Mouse (Mus musculus) lung, postnatal 10 days (tissue): ENCODE measurements around the gene Usp32.

ENCODE experiments used
- DNase-seq: peaks from one replicate; pipeline ENCODE4 v3.0.0; 2021

Gene Usp32

DNA sequence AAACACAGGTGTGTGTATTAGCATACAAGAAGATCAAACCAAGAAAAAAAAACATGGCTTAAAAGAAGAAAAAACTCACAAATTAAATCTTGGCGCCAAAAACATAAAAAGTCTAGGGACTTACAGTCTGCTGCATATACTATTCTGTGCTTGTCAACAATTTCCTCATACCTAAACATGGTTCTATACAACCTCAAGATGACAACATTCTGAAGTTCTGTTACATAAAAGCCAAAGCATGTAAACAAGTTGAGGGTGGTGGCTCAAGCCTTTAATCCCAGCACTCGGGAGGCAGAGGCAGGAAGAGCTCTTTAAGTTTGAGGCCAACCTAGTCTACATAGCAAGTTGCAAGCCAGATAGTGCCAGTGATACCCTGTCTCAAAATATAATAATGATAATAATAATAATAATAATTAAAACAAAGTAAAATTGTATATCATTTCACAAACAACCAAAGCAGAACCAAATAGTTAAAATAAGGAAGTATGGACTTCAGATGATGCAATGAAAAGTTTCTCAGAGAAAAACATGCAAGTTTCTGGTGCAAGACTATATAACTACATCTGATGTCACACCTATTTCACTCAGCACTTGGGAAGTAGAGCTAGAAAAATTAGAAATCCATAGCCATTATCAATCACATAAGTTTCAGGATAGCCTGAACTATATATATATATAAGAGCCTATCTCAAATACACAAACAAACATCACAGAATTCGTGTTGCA is 16.5 kb downstream of the Usp32 start:
- no peak for DNase-seq

DNA sequence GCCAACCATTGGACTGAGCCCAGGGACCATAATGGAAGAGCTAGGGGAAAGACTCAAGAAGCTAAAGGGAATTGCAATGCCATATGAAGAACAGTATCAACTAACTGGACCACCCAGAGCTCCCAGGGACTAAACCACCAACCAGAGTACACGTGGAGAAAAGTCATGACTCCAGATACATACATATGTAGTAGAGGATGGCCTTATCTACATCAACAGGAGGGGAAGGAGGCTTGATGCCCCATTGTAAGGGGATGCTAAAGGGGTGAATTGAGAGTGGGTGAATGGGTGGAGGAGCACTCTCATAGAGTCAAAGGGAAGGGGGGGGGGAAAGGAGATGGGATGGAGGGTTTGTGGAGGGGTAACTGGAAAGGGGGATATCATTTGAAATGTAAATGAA is 17.9 kb downstream of the Usp32 start:
- no peak for DNase-seq

DNA sequence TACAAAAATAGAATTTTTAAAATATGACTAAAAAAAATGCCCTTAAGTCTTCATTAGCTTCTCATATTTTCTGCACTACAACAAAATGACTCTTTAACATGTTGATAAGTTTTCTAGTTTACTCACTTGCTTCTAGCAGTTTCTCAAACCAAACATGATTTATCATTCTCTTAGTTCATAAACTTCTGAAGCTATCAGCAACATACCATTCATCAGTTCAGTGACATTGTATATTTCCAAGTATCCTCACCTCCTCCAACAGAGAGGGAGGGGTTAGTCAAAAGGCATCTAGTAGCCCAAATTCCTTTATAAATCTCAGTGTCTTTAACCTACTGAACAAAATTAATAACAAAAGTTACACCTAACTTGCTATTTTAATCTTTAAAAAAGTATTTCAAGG is 22.8 kb downstream of the Usp32 start:
- DNase-seq: no peak

DNA sequence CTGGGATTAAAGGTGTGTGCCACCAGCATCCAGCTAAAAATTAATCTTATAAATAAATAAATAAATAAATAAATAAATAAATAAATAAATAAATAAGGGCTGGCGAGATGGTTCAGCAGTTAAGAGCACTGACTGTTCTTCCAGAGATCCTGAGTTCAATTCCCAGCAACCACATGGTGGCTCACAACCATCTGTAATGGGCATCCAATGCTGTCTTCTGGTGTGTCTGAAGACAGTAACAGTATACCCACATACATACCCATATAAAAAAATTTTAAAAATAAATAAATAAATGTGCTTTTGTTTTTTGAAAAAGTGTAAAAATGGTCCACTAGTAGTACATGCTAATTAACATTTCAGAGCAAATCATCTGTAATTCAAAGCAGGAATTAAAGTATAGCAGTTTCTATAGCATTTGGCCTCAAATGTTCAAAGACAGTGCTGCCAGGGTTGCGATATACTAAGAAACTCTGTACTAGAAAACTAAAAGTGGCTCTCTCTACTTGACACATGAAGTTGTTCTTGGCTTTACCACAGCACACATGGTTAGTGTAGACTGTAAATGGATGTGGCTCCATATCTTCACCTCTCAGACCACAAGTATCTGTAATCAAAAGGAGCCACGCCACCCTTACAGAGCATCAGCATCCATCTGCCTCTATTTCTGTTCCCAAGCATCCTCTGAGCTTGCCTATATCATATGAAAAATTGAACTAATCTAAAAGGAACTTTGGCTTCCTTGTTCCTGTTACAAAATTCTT is 23.7 kb downstream of the Usp32 start:
- no peak for DNase-seq

DNA sequence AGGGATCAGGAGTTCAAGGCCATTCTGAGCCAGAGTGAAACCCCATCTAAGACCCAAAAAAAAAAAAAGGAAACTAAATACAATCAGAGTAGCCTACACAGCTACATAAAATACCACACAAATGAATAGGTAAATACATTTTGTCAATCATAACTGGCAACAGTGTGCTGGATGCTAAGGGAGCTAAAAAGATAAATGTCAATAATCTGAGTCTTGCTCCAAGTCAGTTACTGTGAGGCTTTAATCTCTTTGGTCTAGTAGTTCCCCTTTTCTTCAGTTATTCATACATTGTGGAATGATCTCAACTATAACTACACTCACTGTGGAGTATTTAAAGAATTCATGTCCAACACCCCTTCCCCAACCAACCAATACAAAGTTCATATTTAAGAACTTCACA is 30.0 kb downstream of the Usp32 start:
- DNase-seq: no peak

DNA sequence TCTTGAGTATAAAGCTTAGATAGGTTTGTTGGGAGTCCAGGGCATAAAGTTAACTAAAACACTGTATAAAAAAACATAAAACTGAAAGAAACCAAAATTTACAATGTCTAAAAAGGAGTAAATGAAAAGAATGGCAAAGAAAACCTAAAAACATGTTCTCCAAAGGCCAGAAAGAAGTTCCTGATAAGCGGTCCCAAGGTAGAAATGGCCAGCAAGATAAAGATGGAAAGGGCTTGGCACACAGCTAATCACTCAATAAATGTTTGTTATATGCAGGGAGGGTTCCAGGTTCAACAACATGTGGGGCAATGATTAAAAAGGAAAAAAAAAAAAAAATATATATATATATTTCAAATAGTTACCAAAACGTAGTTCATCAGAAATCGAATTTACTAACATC is 32.7 kb downstream of the Usp32 start:
- DNase-seq: no peak

DNA sequence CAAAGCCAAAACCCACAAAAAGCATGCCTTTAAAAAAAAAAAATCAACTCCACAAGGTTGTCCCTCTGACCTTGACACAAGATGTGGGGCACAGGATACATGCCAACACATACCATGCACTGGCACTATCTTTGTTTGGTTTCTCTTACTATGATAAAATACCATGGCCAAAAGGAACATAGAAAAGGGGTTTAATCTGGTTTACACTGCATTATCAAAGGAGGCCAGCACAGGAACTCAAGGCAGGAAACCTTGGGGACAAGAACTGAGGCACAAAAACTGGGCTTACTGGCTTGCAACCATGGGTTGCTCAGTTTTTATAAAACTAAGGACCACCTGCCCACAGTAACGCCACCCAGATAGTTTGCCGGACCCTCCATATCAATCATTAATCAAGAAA is 34.1 kb downstream of the Usp32 start:
- DNase-seq: no peak

DNA sequence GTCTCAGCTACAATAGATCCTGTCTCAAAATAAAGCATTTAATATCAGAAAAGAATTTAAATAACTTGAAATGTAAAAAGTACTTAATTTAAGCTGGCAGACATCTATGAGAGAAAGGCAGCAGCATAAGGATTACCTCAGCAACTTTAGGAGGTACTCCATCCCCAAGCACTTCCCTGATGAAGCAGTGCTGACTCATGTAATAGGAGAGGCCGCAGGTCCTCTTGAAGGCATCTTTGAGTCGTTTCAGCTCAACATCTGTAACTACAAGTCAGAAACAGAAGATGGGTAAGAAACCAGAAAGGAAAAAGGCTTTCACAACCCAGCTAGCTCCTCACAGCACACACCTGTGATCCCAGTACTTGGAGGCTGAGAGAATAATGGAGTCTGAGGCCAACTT is 36.2 kb downstream of the Usp32 start:
- DNase-seq: no peak

DNA sequence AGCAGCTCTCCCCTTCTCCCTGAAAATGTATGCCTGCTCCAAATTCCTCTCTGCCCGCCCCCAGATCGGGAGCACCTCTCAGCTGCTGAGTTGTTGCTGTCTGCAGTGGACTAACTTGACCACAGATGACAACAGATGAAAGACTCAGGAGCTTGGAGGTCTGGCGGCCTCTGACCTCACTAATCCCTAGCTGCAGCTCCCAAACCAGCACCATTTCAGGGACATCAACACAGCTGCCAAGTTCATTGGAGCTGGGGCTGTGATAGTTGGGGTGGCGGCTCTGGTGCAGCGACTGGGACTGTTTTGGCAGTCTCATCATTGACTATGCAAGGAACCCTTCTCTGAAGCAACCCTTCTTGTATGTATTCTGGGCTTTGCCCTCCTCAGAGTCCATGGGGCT is 44.8 kb downstream of the Usp32 start:
- no peak for DNase-seq

DNA sequence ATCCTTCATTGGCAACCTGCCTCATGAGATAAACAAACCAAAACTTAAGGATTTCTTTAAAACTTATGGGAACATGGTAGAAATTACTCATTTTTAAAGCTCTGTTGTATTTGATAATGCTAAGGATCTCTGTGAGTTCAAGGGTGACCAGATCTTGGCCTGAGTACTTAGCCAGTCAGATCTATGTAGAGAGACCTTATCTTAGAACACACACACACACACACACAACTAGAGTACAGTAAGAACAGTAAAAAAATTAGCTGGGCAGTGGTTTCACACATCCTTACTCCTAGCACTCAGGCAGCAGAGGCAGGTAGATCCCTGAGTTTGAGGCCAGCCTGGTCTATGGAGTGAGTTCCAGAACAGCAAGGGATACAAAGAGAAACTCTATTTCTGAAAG is 53.7 kb downstream of the Usp32 start:
- no peak for DNase-seq

DNA sequence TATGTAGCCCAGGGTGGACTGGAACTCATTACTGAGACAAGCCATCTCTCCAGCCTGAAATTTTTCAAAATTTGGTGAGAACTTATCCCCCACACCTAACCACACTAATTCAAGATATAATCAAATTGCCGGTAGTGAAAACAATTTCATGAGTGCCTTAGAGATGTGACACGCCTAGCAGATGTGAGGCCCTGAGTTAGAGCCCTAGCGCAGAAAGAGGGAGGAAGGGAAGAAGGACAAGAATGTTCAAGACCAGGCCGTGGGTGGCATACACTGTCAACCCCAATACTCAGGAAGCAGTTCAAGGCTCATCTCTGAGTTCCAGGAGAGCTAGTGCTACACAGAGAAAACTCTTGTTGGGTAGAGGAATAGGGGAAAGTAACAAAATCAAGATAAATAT is 72.1 kb downstream of the Usp32 start:
- no peak for DNase-seq

DNA sequence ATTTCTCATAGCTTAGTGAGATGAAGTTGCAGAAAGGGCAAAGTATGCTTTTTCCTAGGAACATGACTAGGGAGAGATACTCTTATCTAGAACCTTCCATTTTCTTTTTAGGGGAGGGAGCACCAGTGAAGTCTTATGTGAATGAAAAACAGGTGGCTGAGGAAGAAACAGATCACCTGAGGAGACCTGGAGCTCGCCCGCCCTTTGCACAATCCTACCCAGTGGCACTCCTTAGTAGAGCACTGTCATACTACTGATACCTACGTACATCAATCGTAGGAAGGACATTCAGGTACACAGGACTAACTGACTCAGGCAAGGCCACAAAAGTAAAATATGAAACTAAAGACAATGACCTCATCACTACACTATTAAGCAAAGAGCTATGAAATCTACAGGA is 81.4 kb downstream of the Usp32 start:
- DNase-seq: no peak

DNA sequence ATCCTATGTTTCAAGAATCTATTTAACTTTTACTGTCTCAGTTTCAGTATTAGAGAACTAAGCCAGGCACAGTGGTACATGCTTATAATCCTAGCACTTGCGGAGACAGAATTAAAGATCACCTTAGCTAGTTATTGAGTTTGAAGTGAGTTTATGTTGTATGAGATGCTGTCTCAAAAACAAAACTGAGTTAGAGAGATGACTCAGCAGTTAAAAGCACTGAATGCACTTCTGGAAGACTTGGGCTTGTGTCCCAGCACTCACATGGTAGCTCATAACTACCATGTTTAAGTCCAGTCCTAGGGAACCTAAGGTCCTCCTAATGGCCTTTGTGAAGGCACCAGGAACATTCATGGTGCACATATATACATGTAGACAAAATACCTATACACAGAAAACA is 82.4 kb downstream of the Usp32 start:
- no peak for DNase-seq

DNA sequence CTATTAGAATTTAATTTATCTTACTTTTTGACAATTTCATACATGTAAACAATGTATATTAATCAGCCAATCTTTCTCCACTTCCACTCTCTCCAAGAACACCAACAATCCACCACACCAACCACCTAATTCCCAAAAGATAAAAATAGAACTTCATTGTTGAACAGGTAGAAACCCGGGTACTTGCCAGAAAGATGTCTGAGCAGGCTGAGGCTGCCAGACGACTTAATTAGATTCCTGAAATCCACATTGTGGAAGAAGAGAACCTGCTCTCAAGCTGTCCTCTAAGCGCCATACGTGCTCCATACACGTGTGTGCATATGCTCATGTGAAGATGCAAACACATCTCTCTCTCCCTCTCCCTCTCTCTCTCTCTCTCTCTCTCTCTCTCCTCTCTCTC is 83.1 kb downstream of the Usp32 start:
- DNase-seq: no peak

DNA sequence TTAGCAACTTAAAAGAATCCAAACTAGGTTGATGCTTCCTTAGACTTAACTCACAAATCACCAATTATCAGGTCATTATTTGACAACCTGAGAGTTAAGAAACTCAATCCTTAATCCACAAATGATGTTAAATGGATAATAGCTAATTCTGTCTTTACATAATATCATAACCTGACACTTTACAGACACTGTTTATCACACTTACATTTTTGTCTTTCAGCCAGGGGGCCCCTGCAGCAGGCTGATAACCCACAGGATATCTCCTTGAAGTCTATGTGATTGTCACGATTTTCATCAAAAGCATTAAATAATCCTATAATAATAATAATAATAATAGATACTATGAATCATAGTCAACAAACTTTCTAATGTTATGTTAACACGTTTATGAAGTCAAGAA is 84.4 kb downstream of the Usp32 start:
- no peak for DNase-seq

DNA sequence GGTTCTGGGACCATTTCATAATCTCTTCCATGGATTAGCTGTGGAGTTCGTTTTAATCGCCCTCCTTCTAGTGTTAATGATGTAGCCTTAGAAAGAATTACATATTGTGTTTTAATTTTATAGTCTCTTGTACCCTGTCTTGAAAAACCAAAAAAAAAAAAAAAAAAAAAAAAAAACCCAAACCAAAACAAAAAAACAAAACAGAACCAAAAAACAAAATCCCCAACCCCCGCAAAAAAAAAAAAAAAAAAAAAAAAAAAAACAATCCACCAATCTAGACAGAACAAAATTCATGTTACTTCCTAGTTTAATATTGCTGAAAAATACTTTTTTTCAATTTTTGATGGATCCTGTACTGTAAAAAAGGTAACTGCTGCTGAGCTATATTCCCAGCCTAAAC is 100.7 kb downstream of the Usp32 start:
- no peak for DNase-seq

DNA sequence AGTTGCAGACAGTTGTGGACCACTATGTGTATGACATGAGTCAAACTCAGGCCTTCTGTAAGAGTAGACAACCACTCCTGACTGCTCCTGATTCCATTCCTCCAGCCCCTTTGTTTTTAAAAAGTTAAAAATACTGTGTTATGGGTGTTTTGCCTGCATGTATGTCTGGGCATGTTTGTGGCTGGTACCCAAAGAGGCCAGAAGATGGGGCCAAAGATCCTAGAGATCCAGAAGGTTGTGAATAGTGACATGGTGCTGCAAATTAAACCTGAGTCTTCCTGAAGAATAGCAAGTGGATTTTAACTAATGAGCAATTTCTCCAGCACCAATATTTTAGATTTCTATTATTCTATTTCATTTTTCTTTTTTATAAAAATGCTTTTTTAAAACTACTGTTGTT is 126.8 kb downstream of the Usp32 start:
- no peak for DNase-seq

DNA sequence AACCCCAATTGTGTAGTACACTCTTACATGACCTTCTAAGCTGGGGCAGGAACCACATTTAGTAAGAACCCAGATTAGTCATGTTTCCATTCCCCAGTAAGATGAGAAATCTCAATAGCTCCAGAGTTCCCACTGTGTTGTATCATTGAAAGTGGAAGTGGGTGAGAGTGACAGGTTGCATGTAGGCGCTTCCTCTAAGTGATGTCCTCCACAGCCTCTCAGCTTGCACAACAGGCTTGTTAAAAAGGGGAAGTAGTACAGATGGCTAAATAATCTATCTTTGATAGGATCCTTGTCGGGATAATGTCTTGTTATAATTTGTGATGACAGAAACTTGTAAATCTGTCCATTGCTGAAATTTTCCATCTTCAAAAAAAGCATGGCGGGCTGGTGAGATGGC is 136.4 kb downstream of the Usp32 start:
- DNase-seq: no peak

DNA sequence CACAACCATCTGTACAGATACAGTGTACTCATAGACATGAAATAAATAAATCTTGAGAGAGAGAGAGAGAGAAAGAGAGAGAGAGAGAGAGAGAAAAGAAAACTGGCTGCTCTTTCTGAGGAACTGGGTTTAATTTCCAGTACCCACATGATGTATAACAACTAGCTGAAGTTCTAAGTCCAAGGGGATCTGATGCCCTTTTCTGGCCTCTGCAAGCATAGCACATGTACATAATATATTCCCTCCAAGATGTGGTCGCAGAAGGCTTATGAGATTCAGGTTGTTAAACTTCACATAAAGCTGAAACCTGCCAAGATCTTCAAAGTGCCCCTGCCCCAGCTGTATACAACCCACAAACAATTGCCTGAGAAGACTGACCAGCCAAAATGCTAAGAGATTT is 144.7 kb downstream of the Usp32 start:
- DNase-seq: no peak

DNA sequence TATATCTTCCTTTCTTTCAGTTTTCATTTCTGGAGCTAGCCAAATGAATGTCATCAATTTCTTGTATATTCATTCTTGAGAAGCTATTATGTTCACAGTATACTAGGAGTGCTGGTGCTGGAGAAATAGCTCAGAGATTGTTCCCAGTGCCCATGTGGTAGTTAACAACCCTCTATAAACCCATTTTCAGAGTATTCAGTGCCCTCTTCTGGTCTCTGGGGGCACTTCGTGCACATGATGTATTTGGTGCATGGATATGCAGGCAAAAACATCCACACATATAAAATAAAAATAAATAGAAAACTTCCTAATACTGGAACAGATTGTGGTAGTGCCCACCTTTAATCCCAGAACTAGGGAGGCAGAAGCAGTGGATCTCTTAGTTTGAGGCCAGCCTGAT is 147.0 kb downstream of the Usp32 start:
- no peak for DNase-seq

DNA sequence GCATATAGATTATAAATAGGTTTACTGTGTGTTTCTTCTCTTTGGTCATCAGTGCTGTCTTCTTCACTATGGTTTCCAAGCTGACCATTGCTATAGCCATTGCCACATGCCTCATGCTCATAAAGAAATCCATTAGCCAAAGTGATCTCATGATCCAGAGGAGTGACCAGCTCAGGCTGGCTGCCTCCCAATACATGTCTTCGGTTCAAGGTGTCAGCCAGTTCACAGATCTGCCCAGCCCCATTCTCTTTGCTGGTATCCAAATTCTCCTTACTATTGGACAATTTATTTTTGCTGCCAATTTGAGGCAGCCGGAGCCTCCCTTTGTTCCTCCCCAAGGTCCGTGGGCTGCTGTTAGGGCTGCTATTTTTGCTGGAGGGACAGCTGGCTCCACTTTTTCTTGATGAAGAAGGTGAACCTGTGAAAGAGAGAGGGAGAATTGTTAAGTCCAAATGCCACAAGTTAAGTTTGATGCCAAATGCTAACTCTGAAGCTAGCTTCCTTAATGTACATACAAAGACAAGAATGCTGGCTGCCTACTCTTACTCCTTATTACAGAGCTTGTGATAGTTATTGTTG is 151.5 kb downstream of the Usp32 start:
- no peak for DNase-seq

DNA sequence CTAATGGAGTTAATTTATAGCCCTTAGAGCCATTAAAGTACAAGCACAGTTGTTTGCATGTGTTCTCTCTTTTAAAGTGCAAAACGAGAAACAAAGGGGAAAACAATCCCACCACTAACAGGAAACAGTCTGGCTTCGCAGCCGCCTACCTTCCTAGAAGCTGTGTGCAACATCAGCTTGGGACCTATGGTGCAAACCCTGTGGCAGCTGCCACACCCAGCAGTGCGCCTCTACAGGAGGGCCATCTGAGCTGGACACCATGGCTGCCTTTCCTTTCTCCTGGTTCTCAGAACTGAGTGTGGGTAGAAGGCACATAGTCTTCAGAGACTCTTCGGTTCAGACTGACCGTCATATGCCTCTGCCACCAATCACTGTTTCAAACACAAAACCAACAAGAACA is 154.5 kb downstream of the Usp32 start:
- no peak for DNase-seq

DNA sequence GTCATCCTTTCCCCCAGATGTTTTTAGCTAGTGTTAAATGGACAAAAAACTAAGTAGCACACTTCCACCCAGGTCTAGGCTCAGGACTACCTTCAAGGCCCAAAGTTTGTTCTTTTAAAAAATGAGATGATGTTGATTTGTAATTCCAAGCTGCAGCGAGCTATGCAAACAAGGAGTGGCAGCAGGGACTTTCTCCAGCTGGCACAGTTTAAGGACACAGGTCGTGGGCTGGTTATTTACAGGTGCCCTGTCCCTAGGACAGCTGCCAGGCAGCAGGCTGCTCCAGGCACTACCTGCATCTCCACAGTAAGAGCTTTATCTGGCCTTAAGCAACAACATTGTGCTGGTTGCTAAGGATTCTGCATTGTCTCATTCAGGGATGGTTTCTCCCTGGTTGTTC is 159.3 kb downstream of the Usp32 start:
- no peak for DNase-seq

DNA sequence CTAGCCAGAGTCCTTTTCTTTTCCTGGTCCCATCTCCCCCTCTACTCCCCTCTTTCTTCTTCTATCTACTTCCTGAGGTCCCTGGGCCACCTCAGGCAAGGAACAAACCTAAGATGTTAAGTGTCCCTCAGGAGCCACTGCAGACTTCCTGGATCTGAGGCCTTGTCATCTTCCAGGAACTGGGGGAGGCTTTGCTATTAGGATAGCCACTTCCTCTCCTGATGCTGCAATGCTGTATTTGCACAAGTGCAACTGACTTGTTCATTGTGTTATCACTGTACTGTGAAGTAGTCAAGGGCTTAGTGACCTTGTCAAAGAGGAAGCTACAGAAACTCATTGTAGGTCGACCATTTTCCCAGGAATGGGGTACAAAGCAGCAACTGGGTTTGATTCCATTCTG is 160.6 kb downstream of the Usp32 start:
- DNase-seq: no peak

DNA sequence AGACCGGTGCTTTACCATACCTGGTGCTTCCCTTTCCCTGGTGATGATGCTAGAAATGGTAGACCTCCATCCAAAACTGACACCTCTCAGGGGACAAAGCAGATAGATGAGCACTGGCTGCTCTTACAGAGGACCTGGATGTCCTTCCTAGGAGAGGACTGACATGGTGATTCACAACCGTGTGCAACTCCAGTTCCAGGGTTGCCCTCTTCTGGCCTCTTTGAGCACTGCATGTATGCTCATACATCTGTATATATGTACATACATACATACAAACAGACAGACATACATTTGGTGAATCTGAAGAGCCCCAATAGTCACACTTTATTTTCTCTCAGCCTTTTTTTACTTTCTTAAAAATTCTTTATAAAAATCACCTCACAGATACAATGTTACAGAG is 161.8 kb downstream of the Usp32 start:
- DNase-seq: peak; percentile 68
